Mouse (Mus musculus) forebrain, embryonic 11.5 days (tissue): Measurements from ENCODE around the gene Adgrg5. TPM values are rescaled to one million over a fixed set of nuclear protein-coding genes. Genes with fewer than 3 reads are reported as not detected.

Source experiments
- polyA plus RNA-seq: library from polyadenylated mRNA; unstranded; fragments of >200 nt; fragmentation: Nextera tagmentation; extraction: Ambion mirVana; gene quantifications from 2 replicates; pipeline ENCODE4 v1.2.1, GENCODE M21; 2014

Adgrg5 gene
- polyA plus RNA-seq, 1 experiment from 2014 or later, result 0.20 TPM

Other genes with a start within 250 kb of the Adgrg5 start
- 0.60 and 0.96 TPM in 2 replicates for gene Pllp, start 227.4 kb upstream of the Adgrg5 start, polyA plus RNA-seq
- gene Ccl22, start 178.1 kb upstream of the Adgrg5 start, polyA plus RNA-seq, result not detected in 2 replicates
- gene Cx3cl1, start 151.7 kb upstream of the Adgrg5 start, polyA plus RNA-seq, result 8.8 and 9.4 TPM in 2 replicates
- not detected in 2 replicates for gene Ccl17, start 113.2 kb upstream of the Adgrg5 start, polyA plus RNA-seq
- 53.7 and 60.5 TPM in 2 replicates for gene Coq9, start 85.4 kb upstream of the Adgrg5 start, polyA plus RNA-seq
- 144 and 152 TPM in 2 replicates for gene Ciapin1, start 85.3 kb upstream of the Adgrg5 start, polyA plus RNA-seq
- 156 and 173 TPM in 2 replicates for gene Polr2c, start 66.2 kb upstream of the Adgrg5 start, polyA plus RNA-seq
- 19.1 and 19.9 TPM in 2 replicates for gene Dok4, start 47.4 kb upstream of the Adgrg5 start, polyA plus RNA-seq
- gene Ccdc102a, start 5.6 kb upstream of the Adgrg5 start, polyA plus RNA-seq, result 18.8 and 19.5 TPM in 2 replicates
- 177 and 184 TPM in 2 replicates for gene Adgrg1, start 51.1 kb downstream of the Adgrg5 start, polyA plus RNA-seq
- gene Adgrg3, start 94.0 kb downstream of the Adgrg5 start, polyA plus RNA-seq, result 2.9 and 3.2 TPM in 2 replicates
- 0.12 TPM in 1 of 2 replicates, not detected in the other for gene Drc7, start 131.4 kb downstream of the Adgrg5 start, polyA plus RNA-seq
- 37.3 and 37.5 TPM in 2 replicates for gene Katnb1, start 157.5 kb downstream of the Adgrg5 start, polyA plus RNA-seq